In genomic region chr13:30729245-30729644, GRCm38 (mm10) we compare ENCODE assay signal across 11 mouse cellular contexts. TPM values are rescaled to one million over a fixed set of nuclear protein-coding genes. Genes with fewer than 3 reads are reported as not detected.
DNase-seq lines count a peak whose midpoint lies in the region; ATAC-seq and TF ChIP-seq lines count a peak whose summit lies in the region.
"Had no signal": no experiment of that assay in that cellular context is flagged by ENCODE, and none has a peak within 500 bp of the region (broad histone marks: within the 10 kb centered on the region; RNA-seq: fewer than 3 reads in every experiment).

No protein-coding gene starts in this region.

- H3K4me2 ChIP-seq in kidney, embryonic 16.5 days (replicated peaks; ENCODE audit: low read depth, low read length): no peak overlapping the region
- 0 out of 2 replicates have a peak overlapping the region, but pooled peaks have one; percentile 7 for H3K4me2 ChIP-seq in heart, embryonic 15.5 days
- H3K4me2 ChIP-seq in forebrain, embryonic 11.5 days (ENCODE audit: low read depth, low read length, severe bottlenecking): no peak overlapping the region
- H3K4me2 ChIP-seq: liver, embryonic 15.5 days had no signal

- DNase-seq in kidney, adult 2 months: peak; percentile 49
- peak; percentile 29 to 56 for DNase-seq in adrenal gland, postnatal 36 days
- peak; percentile 69 for DNase-seq in lung, postnatal 10 days
- no peak for DNase-seq in forebrain, embryonic 11.5 days (ENCODE audit: low spot score)
- no peak for DNase-seq in forebrain, embryonic 10.5 days (ENCODE audit: extremely low spot score, low spot score)
- no peak for DNase-seq in T-cell, adult 2 months (ENCODE audit: low spot score)
- DNase-seq: spleen, adult 18-20 months had no signal

- no peaks in the 10 kb centered on the region for H3K27me3 ChIP-seq in kidney, adult 2 months (replicated peaks; ENCODE audit: control insufficient read depth, insufficient read depth, low read length)
- H3K27me3 ChIP-seq in kidney, embryonic 16.5 days (ENCODE audit: insufficient read depth, low read length): no peaks in the 10 kb centered on the region
- H3K27me3 ChIP-seq in heart, embryonic 15.5 days: no peaks in the 10 kb centered on the region
- no peaks in the 10 kb centered on the region for H3K27me3 ChIP-seq in forebrain, embryonic 11.5 days (ENCODE audit: control insufficient read depth, insufficient read depth, low read length)
- no peaks in the 10 kb centered on the region for H3K27me3 ChIP-seq in forebrain, embryonic 10.5 days (ENCODE audit: poor library complexity, severe bottlenecking)
- H3K27me3 ChIP-seq: liver, embryonic 15.5 days had no signal

- no peak; the same call in 1 of the 2 replicates for TF ChIP-seq CTCF in kidney, adult 2 months (conservative IDR thresholded peaks at IDR 0.05; ENCODE audit: insufficient read depth, insufficient read length, low read depth, low read length)

- TF ChIP-seq POLR2A in kidney, adult 2 months (IDR thresholded peaks at IDR 0.05; ENCODE audit: low read depth, low read length): no peak

- H3K4me1 ChIP-seq in kidney, adult 2 months (ENCODE audit: control insufficient read depth, insufficient read depth, low read length): no peaks in the 10 kb centered on the region
- peaks cover 11% of the 10 kb centered on the region; the same call in 1 of the 2 replicates for H3K4me1 ChIP-seq in kidney, embryonic 16.5 days (ENCODE audit: insufficient read depth, low read length)
- H3K4me1 ChIP-seq in heart, embryonic 15.5 days (replicated peaks): 0 out of 2 replicates have a peak, but pooled peaks cover 2% of the 10 kb centered on the region
- no peaks in the 10 kb centered on the region for H3K4me1 ChIP-seq in forebrain, embryonic 11.5 days (replicated peaks; ENCODE audit: control insufficient read depth, insufficient read depth, low read length)
- H3K4me1 ChIP-seq in forebrain, embryonic 10.5 days: peaks cover 9% of the 10 kb centered on the region
- H3K4me1 ChIP-seq: liver, embryonic 15.5 days had no signal

- 8% methylated on average over 6 of the region's 6 CpGs for WGBS in kidney, adult 2 months
- WGBS in kidney, embryonic 16.5 days: 22% methylated on average over 6 of the region's 6 CpGs
- WGBS in heart, embryonic 15.5 days: 18% methylated on average over 6 of the region's 6 CpGs
- whole genome bisulfite sequencing in forebrain, embryonic 11.5 days: 56% methylated on average over 6 of the region's 6 CpGs
- WGBS in forebrain, embryonic 10.5 days: 61% methylated on average over 6 of the region's 6 CpGs

- H3K9me3 ChIP-seq in kidney, embryonic 16.5 days (ENCODE audit: low read length): no peaks in the 10 kb centered on the region
- H3K9me3 ChIP-seq in heart, embryonic 15.5 days (replicated peaks): no peaks in the 10 kb centered on the region
- H3K9me3 ChIP-seq in forebrain, embryonic 11.5 days (ENCODE audit: control insufficient read depth, low read length): no peaks in the 10 kb centered on the region
- H3K9me3 ChIP-seq in forebrain, embryonic 10.5 days: no peaks in the 10 kb centered on the region
- H3K9me3 ChIP-seq: G1E; liver, embryonic 15.5 days had no signal

- H3K9ac ChIP-seq in kidney, embryonic 16.5 days (replicated peaks; ENCODE audit: low read length): no peak overlapping the region
- H3K9ac ChIP-seq in heart, embryonic 15.5 days: no peak overlapping the region
- no peak overlapping the region for H3K9ac ChIP-seq in forebrain, embryonic 11.5 days (ENCODE audit: low read length)
- H3K9ac ChIP-seq: liver, embryonic 15.5 days had no signal

- H3K27ac ChIP-seq in kidney, adult 2 months (ENCODE audit: insufficient read depth, low read depth, low read length): no peak overlapping the region
- no peak overlapping the region for H3K27ac ChIP-seq in kidney, embryonic 16.5 days (ENCODE audit: low read length)
- H3K27ac ChIP-seq in heart, embryonic 15.5 days: no peak overlapping the region
- H3K27ac ChIP-seq in forebrain, embryonic 11.5 days (ENCODE audit: low read depth, low read length): no peak overlapping the region
- no peak overlapping the region for H3K27ac ChIP-seq in forebrain, embryonic 10.5 days
- H3K27ac ChIP-seq: liver, embryonic 15.5 days had no signal

- no peaks in the 10 kb centered on the region for H3K36me3 ChIP-seq in kidney, adult 2 months (ENCODE audit: control insufficient read depth, insufficient read depth, low read length)
- H3K36me3 ChIP-seq in kidney, embryonic 16.5 days (ENCODE audit: insufficient read depth, low read length): no peaks in the 10 kb centered on the region
- H3K36me3 ChIP-seq in heart, embryonic 15.5 days: no peaks in the 10 kb centered on the region
- H3K36me3 ChIP-seq in forebrain, embryonic 11.5 days (ENCODE audit: control insufficient read depth, insufficient read depth, low read length): no peaks in the 10 kb centered on the region
- H3K36me3 ChIP-seq in forebrain, embryonic 10.5 days (replicated peaks): no peaks in the 10 kb centered on the region
- H3K36me3 ChIP-seq: G1E; liver, embryonic 15.5 days had no signal

- H3K4me3 ChIP-seq in kidney, adult 2 months (ENCODE audit: insufficient read depth, low read depth, low read length): no peak overlapping the region
- no peak overlapping the region for H3K4me3 ChIP-seq in kidney, embryonic 16.5 days (ENCODE audit: low read length)
- no peak overlapping the region for H3K4me3 ChIP-seq in heart, embryonic 15.5 days
- H3K4me3 ChIP-seq in forebrain, embryonic 11.5 days (ENCODE audit: low read depth, low read length): no peak overlapping the region
- H3K4me3 ChIP-seq in forebrain, embryonic 10.5 days: no peak overlapping the region
- H3K4me3 ChIP-seq: liver, embryonic 15.5 days had no signal

- no peak for ATAC-seq in kidney, embryonic 16.5 days (ENCODE audit: low FRiP score, low TSS enrichment)
- ATAC-seq in heart, embryonic 15.5 days (replicated peaks; ENCODE audit: insufficient number of reproducible peaks, insufficient read depth, low FRiP score, low read depth): peak; percentile 27; the same call in 1 of the 2 replicates
- ATAC-seq in forebrain, embryonic 11.5 days (replicated peaks; ENCODE audit: low FRiP score): no peak

RNA-seq across cellular contexts. Expression of gene Irf4, which starts 19.8 kb away (rescaled TPM):
- 0.96 and 1.6 TPM in 2 replicates for polyA plus RNA-seq in kidney, adult 2 months (2012; rRNA removed)
- polyA plus RNA-seq in kidney, embryonic 16.5 days (2015; fragmentation: Nextera tagmentation; extraction: Ambion mirVana): 0.15 and 0.22 TPM in 2 replicates
- 10 to 100 TPM; 29.3 to 38.8 TPM for total RNA-seq in adrenal gland, postnatal 36 days (2021)
- polyA plus RNA-seq in heart, embryonic 15.5 days (2015; fragmentation: Nextera tagmentation; extraction: Ambion mirVana): 0.08 and 0.13 TPM in 2 replicates
- 0.07 TPM in 1 of 2 replicates, not detected in the other for polyA plus RNA-seq in forebrain, embryonic 11.5 days (2014; fragmentation: Nextera tagmentation; extraction: Ambion mirVana)
- 0.04 TPM in 1 of 2 replicates, not detected in the other for polyA plus RNA-seq in forebrain, embryonic 10.5 days (2016; fragmentation: Nextera tagmentation; extraction: Ambion mirVana)
- polyA plus RNA-seq: G1E had no signal

Comparison
In these comparisons a context has a peak if more than half of its experiments do, and no peak if none do; other contexts are left out.
1. DNase-seq: peak in kidney, adult 2 months (single experiment), adrenal gland, postnatal 36 days (2 of 2) and lung, postnatal 10 days (single experiment); none in forebrain, embryonic 11.5 days (single experiment), forebrain, embryonic 10.5 days (single experiment) and T-cell, adult 2 months (single experiment).